Mouse (Mus musculus): Measurements from ENCODE around the gene Fer. TPM values are rescaled to one million over a fixed set of nuclear protein-coding genes. Genes with fewer than 3 reads are reported as not detected.

Fer gene
- polyA plus RNA-seq, 1 experiment from 2014 or later: 27.1 TPM

DNA sequence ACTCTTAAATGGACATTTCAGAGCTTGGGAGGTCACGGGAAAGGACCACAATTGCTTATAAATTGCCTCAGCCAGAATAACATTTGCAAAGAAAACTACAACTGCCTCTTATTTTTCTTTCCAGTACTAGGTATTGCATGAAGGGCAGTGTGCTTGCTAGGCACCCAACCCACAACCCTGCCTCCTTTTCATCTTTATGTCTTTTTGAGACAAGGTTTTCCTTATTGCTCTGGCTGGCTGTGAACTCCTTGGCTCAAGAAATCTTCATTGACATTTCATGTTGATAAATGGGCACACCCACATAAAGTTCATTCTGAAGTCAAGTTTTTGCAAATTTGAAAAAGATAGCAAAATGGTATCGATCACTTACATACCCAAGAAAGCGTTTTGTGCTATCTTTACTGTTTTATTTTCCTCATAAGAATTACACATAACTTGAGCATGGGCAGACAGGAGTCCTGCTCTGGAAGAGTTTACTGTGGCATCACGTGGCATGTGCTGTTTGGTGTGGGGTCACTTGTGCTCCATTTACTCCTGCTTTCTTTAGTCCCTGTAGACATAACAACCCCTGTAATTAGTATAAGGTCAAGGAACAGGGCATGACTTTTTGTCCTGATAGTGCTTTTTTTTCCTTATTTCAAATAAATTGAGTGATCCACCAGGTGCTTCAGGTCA, 142.8 kb downstream of the Fer start:
- no peak overlapping the region for H3K27ac ChIP-seq
- no peaks in the 10 kb centered on the region for H3K9me3 ChIP-seq
- no peaks in the 10 kb centered on the region for H3K36me3 ChIP-seq (replicated peaks)
- no peak for DNase-seq (ENCODE audit: extremely low spot score, low spot score)
- H3K4me1 ChIP-seq: 0 out of 2 replicates have a peak, but pooled peaks cover 2% of the 10 kb centered on the region
- no peaks in the 10 kb centered on the region for H3K27me3 ChIP-seq (ENCODE audit: poor library complexity, severe bottlenecking)
- WGBS: 90% methylated on average over 4 of the region's 4 CpGs
- H3K4me3 ChIP-seq: no peak overlapping the region

DNA sequence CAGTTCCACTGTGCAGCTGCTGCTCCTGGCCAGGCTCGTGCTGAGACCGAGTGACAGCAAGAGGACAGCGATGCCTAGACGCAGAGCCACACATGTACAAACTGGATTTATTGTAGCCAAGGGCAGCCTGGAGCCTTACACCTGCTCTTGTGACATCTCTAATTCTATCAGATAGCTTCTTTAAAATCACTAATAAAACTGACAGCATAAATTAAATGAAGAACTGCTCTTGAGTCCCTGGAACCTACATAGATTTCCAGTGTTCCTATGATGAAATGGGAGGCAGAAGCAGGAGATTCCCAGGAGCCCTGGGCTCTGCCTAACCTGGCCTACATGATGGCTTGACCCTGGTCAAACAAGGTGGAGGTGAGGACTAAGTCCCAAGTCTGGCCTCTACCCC, 153.7 kb downstream of the Fer start:
- no peak for DNase-seq (ENCODE audit: extremely low spot score, low spot score)
- no peaks in the 10 kb centered on the region for H3K9me3 ChIP-seq
- H3K4me3 ChIP-seq: no peak overlapping the region
- no peaks in the 10 kb centered on the region for H3K27me3 ChIP-seq (ENCODE audit: poor library complexity, severe bottlenecking)
- 96% methylated on average over 4 of the region's 4 CpGs for WGBS
- peaks cover 7% of the 10 kb centered on the region; the same call in 1 of the 2 replicates for H3K4me1 ChIP-seq
- H3K36me3 ChIP-seq (replicated peaks): no peaks in the 10 kb centered on the region
- no peak overlapping the region for H3K27ac ChIP-seq

DNA sequence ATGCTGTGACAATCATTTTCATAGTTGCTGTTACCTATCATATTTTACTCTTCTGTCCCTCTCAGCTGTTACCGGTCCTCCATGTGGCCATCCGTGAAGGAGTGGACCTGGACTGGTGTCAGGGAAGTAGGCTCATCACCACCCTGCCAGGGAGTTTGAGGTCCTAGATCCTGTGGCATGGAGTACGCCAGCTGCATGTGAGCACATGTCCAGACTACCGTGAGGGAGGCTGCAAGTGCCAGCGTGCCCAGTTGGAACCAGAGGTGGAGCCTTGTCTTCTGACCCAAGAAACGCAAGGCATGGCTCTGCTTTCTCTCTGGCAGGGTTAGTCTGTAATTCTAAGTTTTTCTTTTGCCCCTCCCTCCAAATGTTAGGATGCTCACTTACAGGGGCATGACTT, 155.4 kb downstream of the Fer start:
- no peak overlapping the region for H3K27ac ChIP-seq
- no peak for DNase-seq (ENCODE audit: extremely low spot score, low spot score)
- H3K36me3 ChIP-seq (replicated peaks): no peaks in the 10 kb centered on the region
- no peak overlapping the region for H3K4me3 ChIP-seq
- H3K9me3 ChIP-seq: no peaks in the 10 kb centered on the region
- peaks cover 12% of the 10 kb centered on the region; the same call in 1 of the 2 replicates for H3K4me1 ChIP-seq
- WGBS: 94% methylated on average over 6 of the region's 6 CpGs
- H3K27me3 ChIP-seq (ENCODE audit: poor library complexity, severe bottlenecking): no peaks in the 10 kb centered on the region

DNA sequence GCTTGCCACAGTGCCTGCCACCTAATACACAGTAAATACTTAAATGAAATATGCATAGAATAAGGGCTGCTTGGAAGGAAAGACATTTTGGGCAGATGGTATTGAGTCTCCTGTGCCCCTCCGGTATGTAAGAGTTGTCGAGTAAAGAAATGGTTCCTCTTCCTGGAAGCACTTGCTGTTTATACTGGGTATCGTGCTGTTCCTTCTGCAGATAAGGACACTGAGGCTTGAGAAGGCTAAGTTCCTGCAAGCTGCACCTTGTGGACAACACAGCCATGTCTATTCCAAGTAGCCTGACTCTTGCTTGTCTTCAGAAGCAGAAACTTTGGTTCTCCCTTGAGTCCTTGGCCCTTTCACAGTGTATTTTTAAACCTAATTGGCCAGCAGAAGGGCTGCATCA, 156.0 kb downstream of the Fer start:
- WGBS: 96% methylated on average over 3 of the region's 3 CpGs
- no peaks in the 10 kb centered on the region for H3K27me3 ChIP-seq (ENCODE audit: poor library complexity, severe bottlenecking)
- H3K4me3 ChIP-seq: no peak overlapping the region

DNA sequence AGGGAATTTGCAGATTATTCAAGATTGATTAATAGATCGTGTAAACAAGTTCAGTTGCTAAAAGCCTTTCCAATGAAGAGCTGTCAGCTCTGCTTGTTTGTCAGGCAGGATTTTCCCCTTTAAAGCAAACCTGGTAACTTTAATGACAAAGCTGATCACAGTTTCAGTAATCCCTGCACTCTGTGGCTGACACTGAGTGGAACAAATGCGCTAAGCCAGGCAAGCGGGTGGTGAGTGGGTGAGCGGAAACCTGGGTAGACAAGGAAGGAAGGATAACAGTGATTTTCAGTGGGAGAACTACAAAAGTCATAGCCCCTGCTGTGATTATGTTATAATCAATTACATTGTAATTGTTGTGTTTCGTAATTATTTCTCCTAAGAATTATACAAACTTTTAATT, 156.8 kb downstream of the Fer start:
- DNase-seq (ENCODE audit: extremely low spot score, low spot score): no peak
- Histone ChIP-seq H3K4me3 (no peak overlapping the region), H3K4me1 (peaks cover 12% of the 10 kb centered on the region; the same call in 1 of the 2 replicates), H3K27ac (no peak overlapping the region), H3K36me3 (replicated peaks) (no peaks in the 10 kb centered on the region), H3K27me3 (ENCODE audit: poor library complexity, severe bottlenecking) (no peaks in the 10 kb centered on the region), H3K9me3 (no peaks in the 10 kb centered on the region)
- 68% methylated on average over 5 of the region's 5 CpGs for WGBS

More for the DNA sequence above, 156.0 kb downstream of the Fer start:
- no peak for DNase-seq (ENCODE audit: extremely low spot score, low spot score)
- H3K27ac ChIP-seq: no peak overlapping the region
- peaks cover 12% of the 10 kb centered on the region; the same call in 1 of the 2 replicates for H3K4me1 ChIP-seq
- no peaks in the 10 kb centered on the region for H3K9me3 ChIP-seq
- no peaks in the 10 kb centered on the region for H3K36me3 ChIP-seq (replicated peaks)

DNA sequence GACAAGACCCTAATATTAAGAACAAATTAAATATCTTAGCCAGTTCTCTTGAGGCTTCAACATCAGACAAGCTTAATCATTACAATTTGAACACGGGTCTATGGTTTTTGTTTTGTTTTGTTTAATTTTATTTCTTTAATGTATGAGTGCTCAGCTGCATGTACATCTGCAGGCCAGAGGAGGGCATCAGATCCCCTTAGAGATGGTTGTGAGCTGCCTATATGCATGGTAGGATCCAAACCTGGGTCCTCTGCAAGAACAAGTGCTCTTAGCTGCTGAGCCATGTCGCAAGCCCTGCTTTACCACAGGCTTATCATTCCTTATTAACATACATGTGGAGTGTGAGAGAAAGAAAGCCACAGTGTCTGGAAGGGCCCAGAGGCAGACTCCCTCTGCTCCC, 163.6 kb downstream of the Fer start:
- Histone ChIP-seq H3K27me3 (ENCODE audit: poor library complexity, severe bottlenecking) (no peaks in the 10 kb centered on the region), H3K4me1 (peaks cover 5% of the 10 kb centered on the region; the same call in 1 of the 2 replicates), H3K9me3 (no peaks in the 10 kb centered on the region), H3K36me3 (replicated peaks) (no peaks in the 10 kb centered on the region), H3K4me3 (no peak overlapping the region), H3K27ac (no peak overlapping the region)
- WGBS: 77% methylated on average over 2 of the region's 2 CpGs
- no peak for DNase-seq (ENCODE audit: extremely low spot score, low spot score)

DNA sequence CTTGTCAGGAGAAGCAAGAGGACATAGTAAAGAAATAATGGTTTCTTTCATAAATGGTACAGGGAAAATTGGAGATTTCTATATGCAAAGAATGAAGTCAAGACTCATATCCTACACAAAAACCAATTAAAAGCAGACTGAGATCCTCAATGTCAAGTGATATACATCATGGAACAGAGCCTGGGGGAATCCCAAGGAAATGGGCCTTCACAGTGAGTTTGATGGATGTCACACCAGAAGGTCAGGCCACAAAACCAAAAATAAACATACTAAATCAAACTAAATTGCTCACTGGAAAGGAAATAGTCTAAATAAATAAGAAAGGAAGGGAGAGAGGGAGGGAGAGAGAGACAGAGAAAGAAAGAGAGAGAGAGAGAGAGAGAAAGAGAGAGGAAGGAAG, 178.9 kb downstream of the Fer start:
- Histone ChIP-seq H3K36me3 (replicated peaks) (0 out of 2 replicates have a peak, but pooled peaks cover 3% of the 10 kb centered on the region), H3K27ac (no peak overlapping the region), H3K4me3 (no peak overlapping the region), H3K9me3 (no peaks in the 10 kb centered on the region), H3K27me3 (ENCODE audit: poor library complexity, severe bottlenecking) (no peaks in the 10 kb centered on the region), H3K4me1 (peaks cover 4% of the 10 kb centered on the region; the same call in 1 of the 2 replicates)
- DNase-seq (ENCODE audit: extremely low spot score, low spot score): no peak

DNA sequence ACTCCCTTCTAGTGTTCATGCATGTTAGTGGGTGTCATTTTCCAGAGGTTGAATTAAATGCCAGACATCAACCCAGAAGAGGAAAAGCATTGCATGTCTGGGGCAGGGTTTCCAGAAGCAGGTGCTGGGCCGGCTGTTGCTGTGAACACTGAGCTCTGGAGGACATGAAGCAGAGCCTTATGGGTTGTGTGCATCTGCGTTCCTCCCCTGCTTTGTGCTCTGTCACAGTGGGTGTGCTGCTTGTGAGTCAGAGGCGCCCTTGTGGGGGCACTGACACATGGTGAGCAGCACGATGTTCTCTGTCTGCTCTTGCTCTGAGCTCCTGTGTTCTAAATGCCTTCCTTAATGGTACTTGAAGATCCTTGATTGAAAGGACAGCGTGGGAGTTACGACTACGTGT, 182.5 kb downstream of the Fer start:
- H3K4me1 ChIP-seq: peaks cover 9% of the 10 kb centered on the region
- no peaks in the 10 kb centered on the region for H3K36me3 ChIP-seq (replicated peaks)
- WGBS: 77% methylated on average over 7 of the region's 7 CpGs
- no peaks in the 10 kb centered on the region for H3K27me3 ChIP-seq (ENCODE audit: poor library complexity, severe bottlenecking)
- H3K4me3 ChIP-seq: no peak overlapping the region
- H3K27ac ChIP-seq: peak overlapping the region; percentile 6; the same call in 1 of the 2 replicates
- DNase-seq (ENCODE audit: extremely low spot score, low spot score): no peak
- no peaks in the 10 kb centered on the region for H3K9me3 ChIP-seq

DNA sequence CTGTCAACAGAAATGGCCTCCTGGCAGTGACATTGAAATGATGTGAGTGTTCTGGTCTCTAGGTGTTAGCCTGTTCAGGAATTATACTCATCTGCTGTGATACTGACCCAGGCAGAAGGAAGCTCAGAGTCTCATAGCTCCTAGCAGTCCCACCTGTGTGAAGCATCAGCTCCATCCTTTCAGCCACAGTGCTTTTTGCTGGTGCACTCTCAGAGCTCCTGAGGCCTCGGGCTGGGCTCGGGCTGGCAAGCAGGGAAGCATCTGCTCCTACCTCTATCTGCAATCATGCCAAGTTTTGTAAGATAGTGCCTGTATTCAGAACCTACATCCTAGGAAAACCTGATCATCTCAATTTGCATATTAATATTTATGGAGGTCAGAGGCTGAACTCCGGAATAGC, 183.7 kb downstream of the Fer start:
- no peak for DNase-seq (ENCODE audit: extremely low spot score, low spot score)
- WGBS: 92% methylated on average over 3 of the region's 3 CpGs
- H3K27ac ChIP-seq: no peak overlapping the region

DNA sequence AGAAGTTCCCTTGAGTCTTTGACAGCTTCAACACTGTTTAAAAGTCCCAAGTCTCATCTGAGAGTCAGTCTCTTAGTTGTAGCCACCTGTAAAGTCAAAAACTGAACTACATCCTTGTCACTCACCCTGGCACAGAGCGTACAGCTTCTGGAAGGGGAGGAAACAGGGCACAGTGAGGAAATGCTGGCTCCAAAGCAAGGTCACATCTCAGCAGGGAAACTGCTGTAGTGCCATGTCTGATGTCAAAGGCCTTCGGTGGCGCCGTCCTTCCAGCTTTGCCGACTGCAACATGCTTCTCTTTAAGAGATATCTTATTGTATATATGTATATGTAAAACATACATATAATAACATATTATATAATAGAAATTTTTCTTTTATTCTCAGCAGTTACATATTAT, 188.0 kb downstream of the Fer start:
- DNase-seq (ENCODE audit: extremely low spot score, low spot score): no peak
- no peaks in the 10 kb centered on the region for H3K9me3 ChIP-seq
- H3K4me3 ChIP-seq: no peak overlapping the region
- peaks cover 5% of the 10 kb centered on the region for H3K4me1 ChIP-seq
- WGBS: 87% methylated on average over 5 of the region's 5 CpGs
- H3K27me3 ChIP-seq (ENCODE audit: poor library complexity, severe bottlenecking): no peaks in the 10 kb centered on the region
- no peak overlapping the region for H3K27ac ChIP-seq
- no peaks in the 10 kb centered on the region for H3K36me3 ChIP-seq (replicated peaks)

More for the DNA sequence above, 183.7 kb downstream of the Fer start:
- peaks cover 9% of the 10 kb centered on the region for H3K4me1 ChIP-seq
- no peaks in the 10 kb centered on the region for H3K9me3 ChIP-seq
- no peaks in the 10 kb centered on the region for H3K27me3 ChIP-seq (ENCODE audit: poor library complexity, severe bottlenecking)
- H3K4me3 ChIP-seq: no peak overlapping the region
- no peaks in the 10 kb centered on the region for H3K36me3 ChIP-seq (replicated peaks)

DNA sequence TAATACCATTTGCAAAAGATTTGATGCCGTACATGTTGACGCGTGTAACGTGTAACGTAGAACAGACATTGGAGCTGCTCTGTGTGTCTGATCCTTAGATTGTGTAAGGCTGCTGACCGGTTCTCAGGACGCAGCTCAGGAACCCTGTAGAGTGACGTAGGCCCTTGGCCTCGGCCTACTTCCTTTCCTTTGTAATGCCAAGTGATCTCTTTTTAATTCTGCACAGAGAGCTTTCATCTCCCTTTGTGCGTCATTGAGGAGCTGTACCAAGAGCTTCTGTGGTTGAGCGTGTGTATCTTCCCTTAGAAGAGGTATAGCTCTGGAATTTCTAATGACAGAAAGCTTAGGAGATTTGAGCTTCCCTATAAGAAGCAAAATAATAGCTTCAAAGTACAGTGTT, 190.8 kb downstream of the Fer start:
- no peaks in the 10 kb centered on the region for H3K27me3 ChIP-seq (ENCODE audit: poor library complexity, severe bottlenecking)
- no peak for DNase-seq (ENCODE audit: extremely low spot score, low spot score)
- WGBS: 86% methylated on average over 11 of the region's 11 CpGs
- H3K27ac ChIP-seq: no peak overlapping the region
- H3K9me3 ChIP-seq: no peaks in the 10 kb centered on the region
- no peak overlapping the region for H3K4me3 ChIP-seq
- peaks cover 5% of the 10 kb centered on the region for H3K4me1 ChIP-seq
- no peaks in the 10 kb centered on the region for H3K36me3 ChIP-seq (replicated peaks)

DNA sequence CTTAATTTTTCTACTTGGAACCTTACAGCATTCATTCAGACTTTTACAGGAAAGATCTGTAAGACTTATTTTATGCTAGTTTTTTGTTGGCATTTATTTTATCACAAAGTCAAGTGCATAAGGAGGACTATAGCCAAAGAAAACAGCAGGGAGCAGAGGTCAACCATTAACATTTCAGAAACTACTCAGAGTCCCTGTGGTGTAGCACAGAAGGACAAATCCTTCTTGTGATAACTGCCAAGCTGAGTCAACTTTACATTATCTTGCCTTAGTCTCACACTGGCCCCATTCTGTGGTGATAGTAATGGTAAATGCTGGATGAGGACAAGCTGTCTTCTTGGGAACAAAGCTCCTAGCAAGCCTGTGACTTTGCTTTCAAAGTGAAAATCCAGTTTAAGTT, 197.7 kb downstream of the Fer start:
- no peaks in the 10 kb centered on the region for H3K27me3 ChIP-seq (ENCODE audit: poor library complexity, severe bottlenecking)
- no peaks in the 10 kb centered on the region for H3K36me3 ChIP-seq (replicated peaks)
- H3K9me3 ChIP-seq: no peaks in the 10 kb centered on the region
- H3K27ac ChIP-seq: no peak overlapping the region
- no peak for DNase-seq (ENCODE audit: extremely low spot score, low spot score)
- H3K4me3 ChIP-seq: no peak overlapping the region
- no peaks in the 10 kb centered on the region for H3K4me1 ChIP-seq

DNA sequence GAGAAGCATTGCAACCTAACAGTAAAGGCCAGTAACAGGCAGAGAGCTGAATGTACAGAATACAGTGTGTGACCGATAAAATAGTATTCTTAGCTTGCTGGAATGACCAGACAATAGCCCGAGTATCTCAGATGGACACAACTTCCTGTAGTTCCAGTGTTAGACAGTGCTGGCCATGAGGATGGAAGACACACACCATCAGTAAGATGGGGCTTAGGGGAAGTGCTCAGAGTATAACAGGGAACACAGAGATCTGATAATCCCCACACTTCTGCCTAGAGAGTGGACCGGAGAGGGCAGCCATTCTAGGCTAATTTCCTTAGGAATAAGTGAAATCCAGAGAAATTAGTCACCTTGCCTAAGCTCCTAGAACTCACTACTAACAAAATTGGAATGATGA, 202.4 kb downstream of the Fer start:
- no peaks in the 10 kb centered on the region for H3K9me3 ChIP-seq
- H3K36me3 ChIP-seq (replicated peaks): no peaks in the 10 kb centered on the region
- no peak for DNase-seq (ENCODE audit: extremely low spot score, low spot score)
- no peak overlapping the region for H3K27ac ChIP-seq
- H3K4me3 ChIP-seq: no peak overlapping the region
- H3K4me1 ChIP-seq: 0 out of 2 replicates have a peak, but pooled peaks cover 4% of the 10 kb centered on the region
- 91% methylated on average over 3 of the region's 3 CpGs for WGBS
- H3K27me3 ChIP-seq (ENCODE audit: poor library complexity, severe bottlenecking): no peaks in the 10 kb centered on the region

DNA sequence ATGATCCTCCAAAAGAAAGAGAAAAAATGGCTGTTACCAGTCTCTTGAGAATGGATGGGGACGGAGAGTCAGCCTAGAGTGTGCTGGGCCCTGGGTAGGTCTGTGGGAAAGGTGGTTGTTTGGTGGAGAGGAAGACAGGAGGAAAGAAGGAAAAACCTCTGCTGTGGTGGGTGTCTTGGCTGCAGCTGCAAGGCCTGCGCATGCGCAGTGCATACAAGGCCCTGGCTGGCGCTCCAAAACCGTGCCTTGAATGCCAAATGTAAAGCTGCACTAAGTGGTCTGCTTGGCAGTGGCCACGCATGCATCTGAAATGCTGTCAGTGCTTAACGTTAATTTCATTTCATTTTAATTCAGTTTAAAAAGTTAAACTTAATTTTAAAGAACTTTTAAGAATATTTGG, 214.5 kb downstream of the Fer start:
- Histone ChIP-seq H3K36me3 (replicated peaks) (no peaks in the 10 kb centered on the region), H3K4me3 (no peak overlapping the region), H3K9me3 (no peaks in the 10 kb centered on the region), H3K4me1 (no peaks in the 10 kb centered on the region), H3K27ac (no peak overlapping the region), H3K27me3 (ENCODE audit: poor library complexity, severe bottlenecking) (no peaks in the 10 kb centered on the region)
- DNase-seq (ENCODE audit: extremely low spot score, low spot score): no peak
- 94% methylated on average over 7 of the region's 7 CpGs for WGBS

All from forebrain, embryonic 10.5 days (tissue).